Mouse (Mus musculus) spleen, adult 2 months (tissue): ENCODE results near the gene Sf3b3.

Source experiments
- CTCF ChIP-seq: fragments of 200-500 bp; IDR thresholded peaks from 2 replicates; pipeline ENCODE4 v1.5.1; 2011; ENCODE audit warnings: mild to moderate bottlenecking, inconsistent platforms; ENCODE audit not compliant: insufficient read depth, insufficient read length, insufficient replicate concordance; ENCODE audit errors: extremely low read depth
- POLR2A ChIP-seq: fragments of 200-500 bp; IDR thresholded peaks from 2 replicates; pipeline ENCODE4 v1.6.1; 2011; ENCODE audit warnings: low read depth, low read length, inconsistent platforms

DNA sequence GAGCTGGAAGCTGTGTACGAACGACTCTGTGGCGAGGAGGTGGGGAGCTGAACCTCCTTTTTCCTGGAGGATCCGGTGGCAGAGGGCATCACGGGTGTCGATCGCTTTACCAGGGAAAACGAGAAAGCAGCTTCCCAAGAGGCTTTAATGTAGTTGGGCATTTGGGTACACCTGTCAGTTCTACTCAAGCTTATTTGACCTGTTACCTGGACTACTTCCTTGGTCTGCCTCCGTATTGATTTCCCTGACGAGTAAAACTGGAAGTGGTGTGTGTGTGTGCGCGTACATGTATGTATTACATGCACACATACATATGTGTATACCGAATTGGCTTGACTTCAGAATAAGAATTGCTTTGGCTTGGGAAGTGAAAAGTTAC, 573 bp upstream of the Sf3b3 start:
- TF ChIP-seq POLR2A (no peak), CTCF (no peak)
